Mouse (Mus musculus) adrenal gland, postnatal 4 days (tissue): Measurements from ENCODE around the gene Rpl7a. TPM values are rescaled to one million over a fixed set of nuclear protein-coding genes. Genes with fewer than 3 reads are reported as not detected.

Experiments used
- DNase-seq, 2 experiments: peaks; one replicate each; pipeline ENCODE4 v3.0.0; 2021 to 2022; ENCODE audit warnings: low spot score in 2 of 2, mixed read lengths in 2 of 2
- total RNA-seq, 2 experiments: library from RNA; stranded (reverse); gene quantifications; 2 replicates each; pipeline ENCODE4 v1.2.3; 2021

Gene Rpl7a
- total RNA-seq, 2 experiments from 2014 or later = 585 to 598 TPM

- DNase-seq = no peak
Measured at GRCm38 (mm10) chr2:26952866-26953265, 42.3 kb downstream of the Rpl7a start.

GRCm38 (mm10) chr2:26954735-26955395, 44.3 kb downstream of the Rpl7a start:
- no peak for DNase-seq

GRCm38 (mm10) chr2:26956811-26957487, 46.4 kb downstream of the Rpl7a start:
- DNase-seq = no peak

- DNase-seq = no peak
Measured at GRCm38 (mm10) chr2:26957488-26957859, 46.9 kb downstream of the Rpl7a start.

- no peak for DNase-seq
Measured at GRCm38 (mm10) chr2:26960756-26961155, 50.2 kb downstream of the Rpl7a start.

Other genes starting within 250 kb of the Rpl7a start
- gene Lcn4, start 239.5 kb upstream of the Rpl7a start, total RNA-seq = not detected
- gene Abo, start 45.8 kb upstream of the Rpl7a start, total RNA-seq = not detected
- gene Surf6, start 7.9 kb upstream of the Rpl7a start, total RNA-seq = 10 to 100 TPM; 31.1 to 31.7 TPM
- 10 to 100 TPM; 61.2 to 65.8 TPM for gene Med22, start 87 bp upstream of the Rpl7a start, total RNA-seq
- gene Surf2, start 5.6 kb downstream of the Rpl7a start, total RNA-seq = 10 to 100 TPM; 42.6 to 43.6 TPM
- gene Surf1, start 5.8 kb downstream of the Rpl7a start, total RNA-seq = 100 to 1,000 TPM in 1 of 2 experiments, 10 to 100 TPM in 1; 90.9 to 103 TPM
- gene Surf4, start 23.2 kb downstream of the Rpl7a start, total RNA-seq = 100 to 1,000 TPM; 151 to 163 TPM
- gene Stkld1, start 23.3 kb downstream of the Rpl7a start, total RNA-seq = under 1 TPM; 0.31 to 0.73 TPM
- 10 to 100 TPM; 40.7 to 43.0 TPM for gene Rexo4, start 53.6 kb downstream of the Rpl7a start, total RNA-seq
- under 1 TPM; 0.08 to 0.85 TPM for gene Adamts13, start 62.7 kb downstream of the Rpl7a start, total RNA-seq
- gene Cacfd1, start 99.2 kb downstream of the Rpl7a start, total RNA-seq = 10 to 100 TPM; 49.8 to 53.7 TPM
- 1 to 10 TPM; 1.3 TPM for gene Slc2a6, start 117.2 kb downstream of the Rpl7a start, total RNA-seq
- gene Mymk, start 161.4 kb downstream of the Rpl7a start, total RNA-seq = 1 to 10 TPM in 1 of 2 experiments, under 1 TPM in 1; 0.59 to 1.8 TPM
- 10 to 100 TPM in 1 of 2 experiments, 1 to 10 TPM in 1; 9.6 to 13.5 TPM for gene Adamtsl2, start 168.6 kb downstream of the Rpl7a start, total RNA-seq
- 1 to 10 TPM; 4.0 to 5.0 TPM for gene Fam163b, start 231.7 kb downstream of the Rpl7a start, total RNA-seq